Mouse (Mus musculus) cerebellum, adult 2 months (tissue): ENCODE measurements around the gene Dact1. TPM values are rescaled to one million over a fixed set of nuclear protein-coding genes. Genes with fewer than 3 reads are reported as not detected.
A peak's percentile ranks its signal among the peaks of the same experiment; 100 is the strongest.

Experiments used
- DNase-seq, 2 experiments: peaks; one replicate each; pipeline ENCODE4 v3.0.0; 2021
- H3K27ac ChIP-seq: fragments of 200-500 bp; 2 replicates; pipeline ENCODE4 v1.5.1; 2012; ENCODE audit warnings: low read length, control low read depth, inconsistent platforms; ENCODE audit not compliant: insufficient read depth
- H3K27me3 ChIP-seq: fragments of 200-500 bp; 2 replicates; pipeline ENCODE4 v1.6.1; 2012; ENCODE audit warnings: inconsistent platforms, mild to moderate bottlenecking, low read length, moderate library complexity; ENCODE audit not compliant: control insufficient read depth, insufficient read depth
- H3K4me1 ChIP-seq: fragments of 200-500 bp; 2 replicates; pipeline ENCODE4 v1.6.1; 2011; ENCODE audit warnings: low read length; ENCODE audit not compliant: control insufficient read depth, insufficient read depth
- H3K4me3 ChIP-seq: fragments of 200-500 bp; replicated peaks from 2 replicates; pipeline ENCODE3; 2011; ENCODE audit warnings: mild to moderate bottlenecking, low read depth, low read length, control low read depth; ENCODE audit not compliant: insufficient read depth
- CTCF ChIP-seq: fragments of 200-500 bp; IDR thresholded peaks from 2 replicates; pipeline ENCODE4 v1.5.1; 2011; ENCODE audit warnings: low read depth, mild to moderate bottlenecking, control low read depth, low read length, moderate library complexity, borderline replicate concordance; ENCODE audit not compliant: insufficient read depth
- POLR2A ChIP-seq: fragments of 200-500 bp; IDR thresholded peaks from 2 replicates; pipeline ENCODE4 v1.6.1; 2011; ENCODE audit warnings: low read length, control low read depth, borderline replicate concordance; ENCODE audit not compliant: insufficient read depth
- WGBS: fragments of 180-500 bp; shearing (Covaris S2); methylation state at CpG from one replicate; pipeline ENCODE4 v1.1.7; 2018; 5-methylcytosine and 5-hydroxymethylcytosine counted together
- polyA plus RNA-seq: library from polyadenylated mRNA; depleted of rRNA; stranded (reverse); fragments of >200 nt; gene quantifications from 2 replicates; pipeline ENCODE4 v1.2.3, GENCODE M21; 2012; rRNA removed

Gene Dact1
- polyA plus RNA-seq: 17.0 and 18.7 TPM in 2 replicates

DNA sequence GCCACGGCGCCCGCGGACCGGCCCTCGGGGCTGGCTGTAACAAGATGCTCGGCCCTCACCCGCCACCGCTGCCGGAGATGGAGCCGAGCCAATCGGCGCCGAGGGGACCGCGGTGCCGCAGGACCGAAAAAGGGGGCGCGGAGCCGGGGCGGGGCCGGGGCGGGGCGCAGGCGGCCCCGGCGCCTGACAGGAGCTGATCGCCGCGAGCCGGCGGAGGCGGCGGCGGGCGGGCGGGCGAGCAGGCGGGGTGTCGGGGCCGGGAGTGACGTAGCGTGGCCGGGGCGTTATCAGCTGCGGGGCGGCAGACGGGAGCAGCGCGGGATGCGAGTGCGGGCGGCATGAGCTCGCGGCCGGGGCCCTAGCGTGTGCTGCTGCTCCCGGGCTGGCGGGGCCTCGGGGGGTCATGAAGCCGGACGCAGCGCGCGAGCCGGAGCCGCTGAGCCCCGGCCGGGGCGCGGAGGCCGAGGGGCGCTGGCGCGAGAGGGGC lies at the start of gene Dact1:
Dact1 (plus strand) TSS at position 304 of the 487 bp plus-strand sequence.
- Histone ChIP-seq H3K4me3 (peak within 1 kb of the TSS; percentile 76), H3K4me1 (no peaks in the 10 kb centered on the region), H3K27ac (peak within 1 kb of the TSS; percentile 90), H3K27me3 (no peaks in the 10 kb centered on the region)
- DNase-seq: peak; percentile 83 to 84
- under 1% methylated on average over 76 of the region's 76 CpGs for WGBS
- TF ChIP-seq CTCF (no peak), POLR2A (peak; percentile 78)

- 88% methylated on average over 4 of the region's 4 CpGs for WGBS
- no peak for DNase-seq
- H3K27ac ChIP-seq: no peak overlapping the region
- no peaks in the 10 kb centered on the region for H3K27me3 ChIP-seq
- H3K4me1 ChIP-seq: no peaks in the 10 kb centered on the region
- no peak overlapping the region for H3K4me3 ChIP-seq
- no peak for TF ChIP-seq POLR2A
- TF ChIP-seq CTCF: no peak
These were observed 45.5 kb upstream of the Dact1 start for GRCm38 (mm10) chr12:71264211-71264610.

GRCm38 (mm10) chr12:71269367-71269766 lies 40.3 kb upstream of the Dact1 start:
- H3K27ac ChIP-seq: no peak overlapping the region
- no peak overlapping the region for H3K4me3 ChIP-seq
- TF ChIP-seq POLR2A: no peak
- no peak for TF ChIP-seq CTCF
- no peaks in the 10 kb centered on the region for H3K4me1 ChIP-seq
- DNase-seq: no peak
- 91% methylated on average over 7 of the region's 7 CpGs for WGBS
- H3K27me3 ChIP-seq: no peaks in the 10 kb centered on the region

- no peak overlapping the region for H3K27ac ChIP-seq
- no peak for DNase-seq
- H3K27me3 ChIP-seq: no peaks in the 10 kb centered on the region
- TF ChIP-seq CTCF (no peak), POLR2A (no peak)
- WGBS: 75% methylated on average over 5 of the region's 5 CpGs
- H3K4me3 ChIP-seq: no peak overlapping the region
- no peaks in the 10 kb centered on the region for H3K4me1 ChIP-seq
These were observed 38.6 kb upstream of the Dact1 start for GRCm38 (mm10) chr12:71271131-71271530.

DNA sequence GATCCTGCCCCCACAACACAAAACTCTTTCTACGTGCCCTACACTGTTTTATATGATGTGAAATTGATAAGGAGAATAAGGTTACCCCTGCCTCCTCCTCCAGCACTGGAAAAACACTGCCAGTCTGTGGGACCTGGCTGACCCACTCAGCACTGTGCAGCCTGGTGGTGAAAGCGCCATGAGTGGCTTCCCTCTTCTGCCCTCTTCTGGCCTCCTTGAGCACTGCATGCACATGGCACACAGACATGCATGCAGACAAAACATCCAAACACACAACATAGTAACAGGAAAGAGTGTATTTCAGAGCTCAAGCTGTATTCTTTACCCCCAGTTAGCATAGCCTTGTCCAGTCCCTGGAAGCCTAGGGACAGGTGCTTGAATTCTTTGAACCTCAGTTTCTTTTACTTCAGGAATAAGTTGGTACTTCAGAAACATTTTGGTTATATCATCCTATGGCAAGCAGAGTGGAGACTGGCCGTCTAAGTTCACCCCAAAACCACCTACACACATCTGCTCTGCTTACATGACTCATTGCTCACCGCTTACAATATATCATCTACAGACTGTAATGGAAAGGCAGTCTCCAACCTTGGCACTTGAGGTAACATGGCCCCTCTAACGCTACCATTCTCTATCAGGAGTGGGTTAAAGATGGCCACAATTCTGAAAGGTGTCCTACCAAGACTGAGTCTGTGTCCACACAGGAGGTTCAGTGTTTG lies 35.0 kb upstream of the Dact1 start:
- Histone ChIP-seq H3K4me3 (no peak overlapping the region), H3K4me1 (peaks cover 3% of the 10 kb centered on the region; the same call in 1 of the 2 replicates), H3K27ac (no peak overlapping the region), H3K27me3 (no peaks in the 10 kb centered on the region)
- DNase-seq: no peak
- TF ChIP-seq CTCF: no peak
- no peak for TF ChIP-seq POLR2A
- 98% methylated on average over 5 of the region's 5 CpGs for WGBS

DNA sequence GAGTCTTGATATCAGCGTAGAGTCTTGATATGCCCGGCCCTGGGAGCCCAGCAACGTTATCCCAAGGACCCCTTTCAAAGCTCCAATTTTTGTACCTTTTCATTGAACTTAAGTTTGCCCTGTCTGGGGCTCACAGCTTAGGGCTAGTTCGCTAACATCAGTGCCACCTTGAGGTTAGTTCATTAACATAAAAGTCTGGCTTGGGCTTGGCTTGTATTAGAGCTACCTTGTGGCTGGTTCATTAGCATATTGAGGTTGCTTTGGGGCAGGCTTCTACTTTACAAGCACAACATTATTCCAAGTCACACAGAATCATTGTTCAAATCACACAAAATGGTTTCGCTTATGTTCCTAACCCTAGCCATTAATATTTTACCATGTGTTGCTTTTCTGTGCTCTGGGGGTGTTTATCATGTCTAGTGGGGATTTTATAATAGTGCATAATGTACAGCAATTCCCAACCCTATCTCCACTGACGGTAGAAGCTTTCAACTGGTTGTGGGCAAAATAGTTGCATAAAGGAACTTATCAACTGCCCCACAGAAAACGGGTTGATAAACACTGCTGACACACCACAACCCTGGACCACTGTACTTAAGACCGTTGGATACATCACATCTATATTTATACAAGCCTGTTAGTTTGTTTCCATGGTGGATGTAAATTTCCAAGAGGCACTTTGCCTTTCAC lies 33.6 kb upstream of the Dact1 start:
- no peak for TF ChIP-seq POLR2A
- no peak for TF ChIP-seq CTCF
- Histone ChIP-seq H3K4me1 (peaks cover 3% of the 10 kb centered on the region; the same call in 1 of the 2 replicates), H3K27me3 (no peaks in the 10 kb centered on the region), H3K4me3 (no peak overlapping the region), H3K27ac (no peak overlapping the region)
- DNase-seq: no peak
- 81% methylated on average over 8 of the region's 8 CpGs for WGBS

- Histone ChIP-seq H3K27ac (no peak overlapping the region), H3K4me3 (no peak overlapping the region), H3K4me1 (peaks cover 3% of the 10 kb centered on the region; the same call in 1 of the 2 replicates), H3K27me3 (no peaks in the 10 kb centered on the region)
- TF ChIP-seq CTCF (no peak), POLR2A (no peak)
- 31% methylated on average over 12 of the region's 12 CpGs for WGBS
- no peak for DNase-seq
These were observed 30.0 kb upstream of the Dact1 start for GRCm38 (mm10) chr12:71279521-71280262.

DNA sequence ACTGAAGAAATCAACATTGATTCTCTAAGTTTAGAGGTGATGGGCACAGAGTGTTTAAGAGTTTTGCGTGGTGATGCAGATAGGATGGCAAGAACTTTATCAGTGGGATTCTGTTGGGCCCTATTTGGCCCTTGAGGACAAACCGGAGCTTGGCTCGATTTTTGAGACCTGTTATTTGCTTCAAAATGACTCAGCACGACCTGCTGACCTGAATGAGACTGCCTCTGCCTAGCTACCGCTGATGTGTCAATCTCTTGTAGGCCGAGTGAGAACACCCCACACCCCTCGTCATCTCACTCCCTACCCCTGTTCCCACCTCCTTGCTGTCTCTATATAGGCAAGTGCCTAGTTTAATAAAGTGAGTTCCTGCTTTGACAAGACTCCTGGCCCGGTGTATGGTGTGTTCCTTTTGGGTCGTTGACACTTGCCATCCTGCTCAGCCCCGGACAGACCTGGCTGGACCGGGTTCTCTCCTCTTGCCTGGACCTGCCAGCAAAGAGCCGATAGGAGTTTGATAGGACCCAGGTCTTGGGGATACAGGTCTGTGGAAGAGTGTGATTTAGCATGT lies 28.4 kb upstream of the Dact1 start:
- no peak for TF ChIP-seq POLR2A
- Histone ChIP-seq H3K4me3 (no peak overlapping the region), H3K27me3 (no peaks in the 10 kb centered on the region), H3K4me1 (peaks cover 3% of the 10 kb centered on the region; the same call in 1 of the 2 replicates), H3K27ac (no peak overlapping the region)
- DNase-seq: no peak
- WGBS: 90% methylated on average over 12 of the region's 12 CpGs
